Mouse (Mus musculus): Measurements from ENCODE around the gene Itpr2.

DNA sequence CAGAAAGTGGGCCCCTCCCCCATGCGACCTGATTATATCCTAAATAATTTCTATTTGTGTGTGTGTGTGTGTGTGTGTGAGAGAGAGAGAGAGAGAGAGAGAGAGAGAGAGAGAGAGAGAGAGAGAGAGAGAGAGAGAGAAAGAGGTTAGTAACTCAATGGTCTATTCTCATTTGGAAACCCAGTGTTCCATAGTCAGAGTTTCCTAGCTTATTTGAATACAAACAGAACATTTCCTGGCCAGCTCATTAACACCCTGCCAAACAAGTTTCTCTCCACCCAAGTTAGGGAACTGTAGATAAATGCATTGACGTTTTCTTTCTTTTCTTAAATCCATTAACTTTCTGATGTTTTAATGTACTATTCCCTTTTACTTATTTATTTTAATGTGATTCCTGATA is 36.0 kb upstream of the Itpr2 start:
- TF ChIP-seq POLR2A (IDR thresholded peaks at IDR 0.05; ENCODE audit: borderline replicate concordance, insufficient read depth, low read length) (no peak), CTCF (IDR thresholded peaks at IDR 0.05; ENCODE audit: borderline replicate concordance, insufficient read depth, low read depth, low read length) (no peak)

Data from cerebellum, adult 2 months (tissue).